Mouse (Mus musculus): ENCODE results near the gene Arhgef12. TPM values are rescaled to one million over a fixed set of nuclear protein-coding genes. Genes with fewer than 3 reads are reported as not detected.

Gene Arhgef12
- polyA plus RNA-seq, 1 experiment from 2014 or later: 22.1 TPM

DNA sequence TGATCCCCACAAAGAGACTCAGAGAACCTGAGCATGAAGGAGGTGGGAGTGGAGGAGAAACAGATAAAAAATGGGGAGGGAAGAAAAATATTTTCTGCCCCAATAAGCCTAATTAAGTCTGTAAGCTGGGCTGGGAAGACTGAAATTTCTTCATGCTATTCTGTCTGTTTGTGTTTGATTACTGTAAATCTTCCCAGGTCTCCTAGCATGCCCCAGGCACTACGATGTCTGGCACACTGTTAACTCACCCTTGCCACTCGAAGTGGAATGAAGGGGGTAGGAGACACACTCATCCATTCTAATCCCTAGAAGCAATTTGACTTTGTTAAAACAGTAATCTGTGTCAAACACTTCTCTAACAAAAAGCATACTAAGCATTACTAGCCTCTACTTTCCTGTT, 35.3 kb downstream of the Arhgef12 start:
- no peaks in the 10 kb centered on the region for H3K27me3 ChIP-seq (ENCODE audit: control insufficient read depth, insufficient read depth, low read depth, low read length)
- no peaks in the 10 kb centered on the region for H3K36me3 ChIP-seq (ENCODE audit: control insufficient read depth, insufficient read depth, low read length)
- H3K4me3 ChIP-seq (ENCODE audit: low read depth, low read length): peak overlapping the region; percentile 48
- peak overlapping the region; percentile 89 for H3K27ac ChIP-seq (ENCODE audit: low read length)
- peak overlapping the region; percentile 69; the same call in 1 of the 2 replicates for H3K9ac ChIP-seq (ENCODE audit: low read depth, low read length)
- H3K9me3 ChIP-seq (replicated peaks; ENCODE audit: control insufficient read depth, low read length, poor library complexity, severe bottlenecking): no peaks in the 10 kb centered on the region
- H3K4me2 ChIP-seq (ENCODE audit: low read length): peak overlapping the region; percentile 39; the same call in 1 of the 2 replicates
- peaks cover 28% of the 10 kb centered on the region for H3K4me1 ChIP-seq (ENCODE audit: control insufficient read depth, insufficient read depth, low read length)
- ATAC-seq: no peak
- WGBS: 20% methylated on average over 2 of the region's 2 CpGs

DNA sequence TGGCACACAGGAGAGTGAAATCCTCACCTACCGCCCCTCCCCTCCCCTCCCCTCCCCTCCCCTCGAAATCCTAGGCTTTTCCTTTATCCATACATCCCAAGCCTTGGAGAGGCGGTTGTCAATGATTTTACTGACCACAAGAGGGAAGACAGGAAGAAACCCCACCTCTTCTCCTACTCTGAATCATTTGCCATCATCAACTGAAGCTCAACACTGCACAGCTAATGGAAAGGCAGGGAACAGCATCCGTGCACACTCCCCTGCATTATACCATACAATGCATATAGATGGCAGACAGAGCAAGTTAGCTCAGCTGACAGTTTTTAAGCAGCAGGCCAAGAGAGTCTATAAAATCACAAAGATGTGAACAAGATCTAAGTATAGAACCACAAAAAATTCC, 35.9 kb downstream of the Arhgef12 start:
- Histone ChIP-seq H3K27me3 (ENCODE audit: control insufficient read depth, insufficient read depth, low read depth, low read length) (no peaks in the 10 kb centered on the region), H3K4me1 (ENCODE audit: control insufficient read depth, insufficient read depth, low read length) (peaks cover 33% of the 10 kb centered on the region), H3K36me3 (ENCODE audit: control insufficient read depth, insufficient read depth, low read length) (no peaks in the 10 kb centered on the region), H3K27ac (ENCODE audit: low read length) (peak overlapping the region; percentile 89), H3K9me3 (replicated peaks; ENCODE audit: control insufficient read depth, low read length, poor library complexity, severe bottlenecking) (no peaks in the 10 kb centered on the region), H3K4me2 (ENCODE audit: low read length) (peak overlapping the region; percentile 39), H3K9ac (ENCODE audit: low read depth, low read length) (peak overlapping the region; percentile 69; the same call in 1 of the 2 replicates), H3K4me3 (ENCODE audit: low read depth, low read length) (peak overlapping the region; percentile 48)
- ATAC-seq: peak; percentile 95
- 2% methylated on average over 4 of the region's 4 CpGs for WGBS

DNA sequence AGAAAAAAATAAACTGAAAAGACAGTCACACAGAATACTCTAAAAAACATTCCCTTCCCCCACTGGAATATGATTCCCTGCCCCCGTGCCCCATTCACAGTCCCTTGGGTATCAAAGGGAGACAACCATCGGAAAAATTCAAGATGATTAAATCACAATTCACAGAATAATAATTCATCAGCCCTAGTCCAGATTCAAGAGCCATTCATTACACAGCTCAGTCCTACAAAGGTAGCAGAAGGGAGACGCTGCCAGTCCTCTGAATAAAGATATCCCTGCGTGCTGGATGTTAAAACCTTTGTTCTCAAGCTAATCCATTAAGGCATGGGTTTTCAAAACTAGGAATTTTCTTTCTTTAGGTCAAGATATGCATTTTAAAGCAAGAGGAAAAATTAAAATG, 36.5 kb downstream of the Arhgef12 start:
- no peaks in the 10 kb centered on the region for H3K36me3 ChIP-seq (ENCODE audit: control insufficient read depth, insufficient read depth, low read length)
- H3K27me3 ChIP-seq (ENCODE audit: control insufficient read depth, insufficient read depth, low read depth, low read length): no peaks in the 10 kb centered on the region
- ATAC-seq: peak; percentile 68; the same call in 1 of the 2 replicates
- H3K27ac ChIP-seq (ENCODE audit: low read length): peak overlapping the region; percentile 89
- no peaks in the 10 kb centered on the region for H3K9me3 ChIP-seq (replicated peaks; ENCODE audit: control insufficient read depth, low read length, poor library complexity, severe bottlenecking)
- H3K4me3 ChIP-seq (ENCODE audit: low read depth, low read length): peak overlapping the region; percentile 48
- 9% methylated on average over 4 of the region's 4 CpGs for WGBS
- H3K4me1 ChIP-seq (ENCODE audit: control insufficient read depth, insufficient read depth, low read length): peaks cover 33% of the 10 kb centered on the region
- peak overlapping the region; percentile 69 for H3K9ac ChIP-seq (ENCODE audit: low read depth, low read length)
- peak overlapping the region; percentile 56 for H3K4me2 ChIP-seq (ENCODE audit: low read length)

DNA sequence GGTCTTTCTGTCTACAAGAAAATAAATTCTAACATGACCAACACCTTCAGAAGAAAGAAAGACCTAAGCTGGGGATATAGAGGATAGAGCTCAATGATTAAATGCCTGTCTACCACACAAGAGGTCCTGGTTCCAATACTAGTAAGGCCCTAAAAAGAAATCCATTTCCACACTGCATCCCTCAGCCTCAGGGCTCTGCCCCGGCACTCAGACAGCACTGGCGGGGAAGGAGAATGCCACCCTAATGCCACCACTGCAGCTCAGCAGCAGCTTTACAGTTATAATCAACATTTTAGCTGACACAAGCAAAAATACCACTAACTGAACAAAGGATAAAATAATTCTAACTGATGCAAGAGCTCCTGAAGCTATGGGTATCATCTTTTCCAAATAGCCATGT, 36.9 kb downstream of the Arhgef12 start:
- Histone ChIP-seq H3K9ac (ENCODE audit: low read depth, low read length) (peak overlapping the region; percentile 69), H3K4me3 (ENCODE audit: low read depth, low read length) (peak overlapping the region; percentile 48), H3K27ac (ENCODE audit: low read length) (peak overlapping the region; percentile 89), H3K27me3 (ENCODE audit: control insufficient read depth, insufficient read depth, low read depth, low read length) (no peaks in the 10 kb centered on the region), H3K4me1 (ENCODE audit: control insufficient read depth, insufficient read depth, low read length) (peaks cover 33% of the 10 kb centered on the region), H3K9me3 (replicated peaks; ENCODE audit: control insufficient read depth, low read length, poor library complexity, severe bottlenecking) (no peaks in the 10 kb centered on the region), H3K36me3 (ENCODE audit: control insufficient read depth, insufficient read depth, low read length) (no peaks in the 10 kb centered on the region), H3K4me2 (ENCODE audit: low read length) (peak overlapping the region; percentile 56)
- WGBS: 18% methylated on average over 2 of the region's 2 CpGs
- peak; percentile 56; the same call in 1 of the 2 replicates for ATAC-seq

DNA sequence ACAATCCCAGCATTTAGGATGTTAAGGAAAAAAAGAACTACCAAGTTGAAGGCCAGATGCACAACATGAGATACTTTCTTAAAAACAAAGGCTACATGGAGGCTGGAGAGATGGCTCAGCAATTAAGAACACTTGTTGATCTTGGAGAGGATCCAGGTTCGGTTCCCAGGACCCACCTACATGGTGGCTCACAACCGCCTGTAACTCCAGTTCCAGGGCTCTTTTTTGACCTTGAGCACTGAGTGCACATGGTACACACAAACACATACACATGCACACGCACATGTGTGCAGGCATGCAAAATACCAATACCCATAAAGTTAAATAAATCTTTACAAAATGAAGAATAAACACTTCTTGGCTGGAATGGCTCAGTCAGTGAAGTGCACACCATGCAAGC, 39.1 kb downstream of the Arhgef12 start:
- 88% methylated on average over 3 of the region's 3 CpGs for WGBS
- peak overlapping the region; percentile 23; the same call in 1 of the 2 replicates for H3K4me3 ChIP-seq (ENCODE audit: low read depth, low read length)
- ATAC-seq: no peak

DNA sequence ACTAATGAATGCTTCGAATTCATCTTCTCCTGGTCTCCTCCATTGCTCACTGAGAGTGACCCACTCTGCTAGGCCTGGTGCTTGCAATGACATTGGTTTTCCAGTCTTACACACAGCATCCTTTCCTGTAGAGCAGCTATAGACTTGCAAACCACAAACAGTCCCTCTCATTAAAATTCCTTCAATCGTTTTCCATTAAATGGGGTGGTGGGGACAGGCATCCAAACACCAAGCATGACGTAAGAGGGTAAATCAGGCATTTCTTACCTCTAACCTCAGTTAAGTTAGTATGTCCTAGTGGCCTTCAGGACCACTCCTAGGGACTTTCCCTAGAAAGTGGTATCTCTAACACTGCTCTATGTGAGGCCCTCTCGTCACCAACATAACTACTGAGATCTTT, 41.8 kb downstream of the Arhgef12 start:
- Histone ChIP-seq H3K4me1 (ENCODE audit: control insufficient read depth, insufficient read depth, low read length) (peaks cover 38% of the 10 kb centered on the region), H3K4me3 (ENCODE audit: low read depth, low read length) (no peak overlapping the region), H3K27me3 (ENCODE audit: control insufficient read depth, insufficient read depth, low read depth, low read length) (no peaks in the 10 kb centered on the region), H3K4me2 (ENCODE audit: low read length) (no peak overlapping the region), H3K9me3 (replicated peaks; ENCODE audit: control insufficient read depth, low read length, poor library complexity, severe bottlenecking) (no peaks in the 10 kb centered on the region), H3K9ac (ENCODE audit: low read depth, low read length) (no peak overlapping the region), H3K36me3 (ENCODE audit: control insufficient read depth, insufficient read depth, low read length) (no peaks in the 10 kb centered on the region), H3K27ac (ENCODE audit: low read length) (no peak overlapping the region)
- no peak for ATAC-seq
- 83% methylated on average over 4 of the region's 4 CpGs for WGBS

More for the DNA sequence above, 39.1 kb downstream of the Arhgef12 start:
- no peak overlapping the region for H3K9ac ChIP-seq (ENCODE audit: low read depth, low read length)
- H3K36me3 ChIP-seq (ENCODE audit: control insufficient read depth, insufficient read depth, low read length): no peaks in the 10 kb centered on the region
- H3K4me1 ChIP-seq (ENCODE audit: control insufficient read depth, insufficient read depth, low read length): peaks cover 33% of the 10 kb centered on the region
- no peaks in the 10 kb centered on the region for H3K27me3 ChIP-seq (ENCODE audit: control insufficient read depth, insufficient read depth, low read depth, low read length)
- no peak overlapping the region for H3K27ac ChIP-seq (ENCODE audit: low read length)
- H3K4me2 ChIP-seq (ENCODE audit: low read length): peak overlapping the region; percentile 64
- H3K9me3 ChIP-seq (replicated peaks; ENCODE audit: control insufficient read depth, low read length, poor library complexity, severe bottlenecking): no peaks in the 10 kb centered on the region

DNA sequence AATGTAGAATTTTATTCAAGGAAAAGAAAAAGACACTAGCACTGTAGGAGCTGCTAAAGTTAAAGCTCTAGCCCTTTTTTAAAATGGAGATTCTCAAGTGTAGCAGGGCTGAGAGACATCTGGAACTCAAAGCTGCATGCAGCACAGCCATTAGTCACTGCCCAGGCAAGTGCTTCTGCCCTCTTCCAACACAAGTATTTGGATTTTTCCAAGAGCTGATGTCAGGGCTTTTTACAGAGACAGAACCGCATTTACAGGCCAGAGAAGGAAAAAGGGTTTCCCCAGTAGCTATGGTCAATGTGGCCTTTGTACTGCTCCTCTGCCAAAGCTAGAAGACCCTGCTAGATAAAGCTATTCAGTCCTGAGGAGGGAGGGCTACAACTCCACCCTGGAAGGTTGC, 45.5 kb downstream of the Arhgef12 start:
- no peak overlapping the region for H3K4me3 ChIP-seq (ENCODE audit: low read depth, low read length)
- H3K4me1 ChIP-seq (ENCODE audit: control insufficient read depth, insufficient read depth, low read length): peaks cover 13% of the 10 kb centered on the region
- WGBS: 76% methylated on average over 1 of the region's 1 CpGs
- no peaks in the 10 kb centered on the region for H3K36me3 ChIP-seq (ENCODE audit: control insufficient read depth, insufficient read depth, low read length)
- no peak for ATAC-seq
- H3K9me3 ChIP-seq (replicated peaks; ENCODE audit: control insufficient read depth, low read length, poor library complexity, severe bottlenecking): no peaks in the 10 kb centered on the region
- no peaks in the 10 kb centered on the region for H3K27me3 ChIP-seq (ENCODE audit: control insufficient read depth, insufficient read depth, low read depth, low read length)
- no peak overlapping the region for H3K4me2 ChIP-seq (ENCODE audit: low read length)
- H3K9ac ChIP-seq (ENCODE audit: low read depth, low read length): no peak overlapping the region
- H3K27ac ChIP-seq (ENCODE audit: low read length): 0 out of 2 replicates have a peak overlapping the region, but pooled peaks have one; percentile 10

DNA sequence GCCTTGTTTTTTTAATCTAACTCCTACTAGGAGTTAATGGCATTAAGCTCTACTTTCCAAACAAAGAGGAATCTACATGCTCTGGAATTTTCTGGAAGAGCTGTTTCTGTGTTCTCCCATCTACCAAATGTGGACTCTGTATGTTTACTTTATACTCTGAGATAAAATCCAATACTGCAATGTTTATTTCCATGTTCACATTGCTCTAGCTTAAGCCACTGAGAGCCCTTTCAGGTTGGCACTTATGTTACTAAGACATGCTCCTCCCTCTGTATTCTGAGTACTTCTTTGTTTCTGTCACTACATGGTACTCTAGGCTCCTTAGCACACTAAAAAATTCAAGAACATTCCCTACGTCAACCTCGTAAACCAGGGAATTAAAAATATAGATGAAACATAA, 56.6 kb downstream of the Arhgef12 start:
- H3K9ac ChIP-seq (ENCODE audit: low read depth, low read length): no peak overlapping the region
- no peak for ATAC-seq
- H3K4me1 ChIP-seq (ENCODE audit: control insufficient read depth, insufficient read depth, low read length): 0 out of 2 replicates have a peak, but pooled peaks cover 2% of the 10 kb centered on the region
- no peak overlapping the region for H3K27ac ChIP-seq (ENCODE audit: low read length)
- H3K4me2 ChIP-seq (ENCODE audit: low read length): no peak overlapping the region
- WGBS: 85% methylated on average over 2 of the region's 2 CpGs
- no peaks in the 10 kb centered on the region for H3K9me3 ChIP-seq (replicated peaks; ENCODE audit: control insufficient read depth, low read length, poor library complexity, severe bottlenecking)
- no peaks in the 10 kb centered on the region for H3K27me3 ChIP-seq (ENCODE audit: control insufficient read depth, insufficient read depth, low read depth, low read length)
- no peaks in the 10 kb centered on the region for H3K36me3 ChIP-seq (ENCODE audit: control insufficient read depth, insufficient read depth, low read length)
- H3K4me3 ChIP-seq (ENCODE audit: low read depth, low read length): no peak overlapping the region

DNA sequence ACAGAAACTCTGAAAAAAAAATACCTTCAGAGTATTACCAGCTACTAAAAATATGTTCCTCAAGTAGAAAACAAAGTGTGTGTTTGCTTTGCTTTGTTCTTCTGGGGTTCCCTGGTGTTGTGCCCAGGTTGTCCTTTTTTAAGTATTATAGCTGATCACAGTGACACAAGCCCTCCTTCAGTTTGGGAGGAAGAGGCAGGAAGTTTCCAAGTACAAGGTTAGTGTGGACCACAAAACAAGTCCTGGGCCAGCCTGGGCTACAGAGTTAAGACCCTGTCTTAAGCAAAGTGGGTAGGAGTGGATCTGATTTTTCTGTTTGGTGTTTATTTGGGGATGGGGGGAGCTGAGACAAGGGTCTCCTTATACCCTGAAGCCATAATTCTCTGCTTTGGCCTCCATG, 62.6 kb downstream of the Arhgef12 start:
- no peak overlapping the region for H3K4me2 ChIP-seq (ENCODE audit: low read length)
- no peak overlapping the region for H3K27ac ChIP-seq (ENCODE audit: low read length)
- 0 out of 2 replicates have a peak, but pooled peaks cover 2% of the 10 kb centered on the region for H3K4me1 ChIP-seq (ENCODE audit: control insufficient read depth, insufficient read depth, low read length)
- no peaks in the 10 kb centered on the region for H3K9me3 ChIP-seq (replicated peaks; ENCODE audit: control insufficient read depth, low read length, poor library complexity, severe bottlenecking)
- no peak overlapping the region for H3K9ac ChIP-seq (ENCODE audit: low read depth, low read length)
- ATAC-seq: no peak
- H3K27me3 ChIP-seq (ENCODE audit: control insufficient read depth, insufficient read depth, low read depth, low read length): no peaks in the 10 kb centered on the region
- peaks cover 8% of the 10 kb centered on the region; the same call in 1 of the 2 replicates for H3K36me3 ChIP-seq (ENCODE audit: control insufficient read depth, insufficient read depth, low read length)
- no peak overlapping the region for H3K4me3 ChIP-seq (ENCODE audit: low read depth, low read length)

All from midbrain, embryonic 16.5 days (tissue).